Mouse (Mus musculus) layer of hippocampus, postnatal 10 days (tissue): ENCODE measurements at regions not wholly inside any gene's neighbourhood (a gene's known extent, or its start where the extent isn't known, plus 50 kb on each side); places are given as distances from the start of the nearest gene placed in this dataset.

ENCODE experiments used
- DNase-seq, 2 experiments: peaks; one replicate each; pipeline ENCODE4 v3.0.0; 2021; ENCODE audit warnings: low spot score in 2 of 2

DNA sequence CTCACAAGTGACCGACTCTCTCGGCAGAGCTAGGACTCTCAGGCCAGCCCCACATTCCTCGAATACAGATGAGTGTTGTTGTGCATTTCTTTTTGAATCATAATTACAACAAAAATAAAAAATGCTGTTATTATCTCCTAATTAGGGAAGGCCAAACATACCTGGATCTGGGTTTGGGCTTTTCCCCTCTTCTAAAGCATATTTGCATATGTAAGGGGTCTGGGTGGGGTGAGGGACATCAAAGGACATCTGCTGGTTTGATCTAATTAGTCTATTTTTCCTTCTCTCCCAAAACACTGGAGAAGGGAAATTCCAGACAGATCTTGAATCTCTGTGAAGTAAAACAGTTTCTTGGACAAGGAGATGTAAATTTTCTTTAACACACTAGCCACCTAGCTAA lies 85.3 kb downstream of the Tfap2a start:
- no peak for DNase-seq

DNA sequence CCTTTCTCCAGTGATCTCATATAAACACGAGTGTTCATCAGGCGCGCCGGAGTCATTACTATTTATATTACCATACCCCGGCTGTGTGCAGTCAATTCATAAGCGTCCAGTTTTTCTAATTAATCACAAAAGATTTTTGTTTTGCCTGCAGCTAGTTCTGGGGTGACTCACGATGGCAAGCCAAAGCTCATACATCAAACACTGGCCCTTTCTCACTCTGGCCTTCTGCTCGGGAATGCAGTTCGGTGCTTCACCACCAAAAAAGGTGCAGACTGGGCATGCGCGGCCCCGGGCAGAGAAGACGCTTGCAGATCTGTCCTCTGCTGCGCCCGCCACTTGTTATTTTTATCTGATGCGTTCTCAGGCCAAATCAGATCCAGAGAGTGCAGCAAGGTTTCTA lies 87.1 kb downstream of the Tfap2a start:
- peak; percentile 84 to 88 for DNase-seq

DNA sequence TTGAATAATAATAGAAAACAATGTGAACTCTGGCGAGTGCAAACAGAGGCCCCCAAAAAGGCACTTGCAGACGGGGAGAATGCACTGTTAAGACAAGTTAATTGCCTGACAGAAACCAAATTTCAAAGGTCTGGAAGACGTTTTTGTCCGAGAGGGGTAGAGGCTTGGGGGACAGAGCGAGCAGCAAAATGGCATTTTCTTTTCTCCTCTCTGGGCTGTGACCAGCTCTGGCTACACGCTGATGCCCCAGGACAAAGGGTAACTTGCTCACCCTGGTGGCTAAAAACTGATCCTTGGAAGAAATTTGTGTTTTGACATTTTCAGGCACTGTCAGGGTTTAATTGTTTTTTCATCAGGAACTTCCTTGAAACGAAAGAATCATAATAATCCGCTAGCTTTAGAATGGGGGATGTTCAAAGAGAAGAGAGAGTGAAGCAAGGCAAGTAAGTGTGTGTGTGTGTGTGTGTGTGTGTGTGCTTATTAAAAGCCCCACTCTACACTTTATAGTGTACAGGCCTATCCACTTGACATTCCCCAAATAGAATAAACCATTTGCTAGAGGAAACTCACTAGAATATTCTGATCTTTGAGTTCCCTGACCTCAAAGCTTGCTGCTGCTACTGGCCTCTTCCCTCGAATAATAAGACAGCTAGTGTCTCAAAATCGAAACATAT lies 88.0 kb downstream of the Tfap2a start:
- no peak for DNase-seq

DNA sequence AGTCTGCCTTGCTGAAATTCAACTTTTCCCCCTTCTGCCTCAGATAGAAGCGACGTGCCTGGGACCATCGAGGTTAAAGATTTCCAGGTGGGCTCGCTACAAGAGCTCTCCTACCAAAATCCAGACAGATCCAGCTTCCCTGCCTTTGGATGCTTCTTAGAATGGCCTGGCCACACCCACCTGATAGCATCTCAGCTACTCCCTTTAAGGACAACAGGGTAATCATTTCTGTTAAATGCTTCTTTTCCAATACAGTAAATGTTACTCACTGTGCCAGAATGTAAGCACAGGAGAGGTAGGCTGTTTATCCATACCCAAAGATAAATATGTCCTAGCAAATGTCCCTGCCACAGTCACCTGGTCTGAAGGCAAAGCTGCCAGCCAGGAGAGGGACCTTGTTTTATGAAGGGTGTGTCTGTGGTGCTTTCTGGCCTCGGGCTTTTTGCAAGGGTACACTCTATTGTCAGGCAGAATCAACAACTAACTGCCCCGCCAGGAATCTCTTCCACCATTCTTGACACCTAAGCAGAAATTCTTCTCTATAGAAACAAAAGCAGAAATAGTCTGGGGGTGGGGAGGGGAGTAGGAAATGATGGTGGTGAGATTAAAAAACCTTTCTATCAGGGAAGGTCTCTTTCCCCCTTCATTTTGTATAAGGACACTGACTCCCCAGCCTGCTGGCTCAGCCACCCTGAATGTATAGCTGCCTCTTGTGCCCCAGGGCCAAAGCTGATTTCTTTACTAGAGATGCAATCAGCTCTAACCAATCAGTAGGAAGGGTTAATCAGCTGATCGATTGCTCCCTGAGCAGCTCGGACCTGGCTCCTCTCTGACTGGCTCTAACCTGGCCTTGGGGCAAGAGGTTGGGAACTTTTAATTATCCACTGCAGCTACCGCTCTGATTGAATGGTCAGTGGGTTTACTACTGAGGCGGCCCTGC lies 88.8 kb downstream of the Tfap2a start:
- DNase-seq = no peak

DNA sequence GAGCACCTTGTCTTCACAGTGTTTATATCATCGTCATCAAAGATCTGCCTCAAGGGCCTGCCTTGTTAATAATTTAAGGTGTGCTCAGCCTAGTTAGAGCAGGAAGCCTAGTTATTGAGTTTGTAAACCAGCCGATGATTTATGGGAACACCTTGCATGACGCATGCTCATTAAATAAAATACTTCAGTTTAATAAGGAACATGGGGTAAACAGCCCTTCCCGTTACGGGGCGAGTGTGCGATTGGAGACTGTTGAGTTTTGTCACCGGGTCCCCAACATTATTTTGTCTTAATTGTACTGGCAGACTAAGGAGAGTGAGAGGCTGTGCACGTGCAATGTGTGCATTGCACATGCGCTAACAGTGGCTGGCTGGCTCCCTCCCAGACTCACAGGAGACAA lies 92.0 kb downstream of the Tfap2a start:
- DNase-seq = no peak

DNA sequence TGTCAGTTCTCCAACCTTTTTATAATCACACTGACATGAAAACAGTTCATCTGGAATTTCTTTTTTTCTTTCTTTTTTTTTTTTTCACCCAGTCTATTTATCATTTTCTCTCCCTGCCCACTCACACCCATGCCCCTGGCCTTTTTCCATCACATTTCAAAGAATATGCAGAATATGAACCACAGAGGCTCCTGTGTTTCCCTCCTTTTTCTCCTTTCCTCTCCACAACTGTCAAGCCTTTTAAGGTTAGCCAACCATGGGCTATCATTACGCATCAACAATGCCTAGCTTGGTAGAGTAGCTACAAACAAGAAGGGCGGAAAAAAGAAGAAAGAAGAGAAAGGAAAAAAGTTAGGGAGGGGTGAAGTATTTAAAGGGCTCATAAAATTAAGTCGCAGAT lies 92.5 kb downstream of the Tfap2a start:
- DNase-seq = no peak

DNA sequence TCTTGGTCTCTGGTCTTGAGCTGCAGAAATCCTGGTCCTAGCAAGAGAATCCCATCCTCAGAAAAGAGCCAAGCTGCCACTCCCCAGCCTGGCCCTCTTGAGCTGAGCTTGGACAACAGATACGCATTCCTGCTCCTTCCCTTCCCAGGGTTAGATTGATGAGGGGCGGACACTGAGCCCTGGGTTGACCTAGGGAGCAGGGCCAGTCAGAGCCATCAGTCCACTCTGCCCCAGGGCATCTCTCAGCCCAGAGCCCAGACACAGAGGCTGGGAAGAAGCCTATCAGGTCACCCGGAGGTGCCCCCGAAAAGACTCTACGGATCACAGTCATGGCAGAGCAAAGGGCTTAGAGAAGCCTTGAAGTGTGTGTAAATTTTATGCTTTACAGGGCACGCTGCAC lies 95.2 kb downstream of the Tfap2a start:
- no peak for DNase-seq

DNA sequence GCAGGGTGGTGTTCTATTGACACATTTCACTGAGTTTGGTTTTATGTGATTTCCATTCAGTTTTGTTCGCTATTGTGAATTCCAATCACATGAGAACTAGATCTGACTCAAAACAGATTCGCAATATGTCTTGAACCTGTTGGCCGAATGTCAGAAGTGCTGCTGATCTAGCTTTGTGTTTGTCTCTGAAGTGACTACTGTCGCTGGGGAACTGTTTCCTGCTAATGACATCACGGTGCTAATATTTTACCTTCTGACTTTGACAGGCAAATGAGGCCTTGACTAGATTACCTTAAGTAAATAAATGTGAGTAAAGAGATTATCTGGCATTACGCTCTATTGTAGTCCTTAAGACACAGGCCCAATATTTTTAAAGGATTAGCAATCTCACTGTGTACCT lies 100.9 kb downstream of the Tfap2a start:
- no peak for DNase-seq

DNA sequence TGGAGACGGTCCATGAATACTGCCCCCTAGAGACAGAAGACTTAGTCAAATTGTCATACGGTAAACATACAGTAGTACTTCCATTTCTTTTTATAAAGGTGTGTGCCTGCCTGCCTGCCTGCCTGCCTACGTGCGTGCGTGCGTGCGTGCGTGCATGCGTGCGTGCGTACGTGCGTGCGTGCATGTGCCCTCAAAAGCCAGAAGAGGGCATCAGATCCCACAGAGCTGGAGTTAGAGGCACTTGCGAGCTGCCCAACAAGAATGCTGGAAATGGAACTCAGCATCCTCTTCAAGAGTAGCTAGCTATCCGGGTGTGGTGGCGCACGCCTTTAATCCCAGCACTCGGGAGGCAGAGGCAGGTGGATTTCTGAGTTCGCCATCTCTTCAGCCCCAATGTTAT lies 120.3 kb downstream of the Tfap2a start:
- no peak for DNase-seq

DNA sequence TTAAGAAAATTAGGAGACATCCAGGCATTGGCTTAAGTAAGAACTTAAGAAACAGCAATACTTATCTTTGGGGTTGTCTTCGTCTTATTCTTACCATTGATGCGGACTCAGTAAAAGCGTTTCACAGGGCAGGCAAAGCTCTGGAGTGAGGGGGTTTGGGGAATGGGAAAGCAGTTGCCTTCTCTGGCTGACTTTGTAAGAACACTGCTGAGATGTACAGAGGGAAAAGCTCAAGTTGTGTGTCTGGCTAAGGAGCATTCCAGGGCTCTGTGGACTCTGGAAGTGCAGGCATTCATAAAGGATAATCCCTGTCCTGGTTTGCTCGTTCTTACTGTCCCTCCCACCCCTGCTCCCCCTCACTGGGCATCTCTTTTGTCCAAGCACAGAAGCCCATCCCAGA lies 129.7 kb downstream of the Tfap2a start:
- DNase-seq = no peak

DNA sequence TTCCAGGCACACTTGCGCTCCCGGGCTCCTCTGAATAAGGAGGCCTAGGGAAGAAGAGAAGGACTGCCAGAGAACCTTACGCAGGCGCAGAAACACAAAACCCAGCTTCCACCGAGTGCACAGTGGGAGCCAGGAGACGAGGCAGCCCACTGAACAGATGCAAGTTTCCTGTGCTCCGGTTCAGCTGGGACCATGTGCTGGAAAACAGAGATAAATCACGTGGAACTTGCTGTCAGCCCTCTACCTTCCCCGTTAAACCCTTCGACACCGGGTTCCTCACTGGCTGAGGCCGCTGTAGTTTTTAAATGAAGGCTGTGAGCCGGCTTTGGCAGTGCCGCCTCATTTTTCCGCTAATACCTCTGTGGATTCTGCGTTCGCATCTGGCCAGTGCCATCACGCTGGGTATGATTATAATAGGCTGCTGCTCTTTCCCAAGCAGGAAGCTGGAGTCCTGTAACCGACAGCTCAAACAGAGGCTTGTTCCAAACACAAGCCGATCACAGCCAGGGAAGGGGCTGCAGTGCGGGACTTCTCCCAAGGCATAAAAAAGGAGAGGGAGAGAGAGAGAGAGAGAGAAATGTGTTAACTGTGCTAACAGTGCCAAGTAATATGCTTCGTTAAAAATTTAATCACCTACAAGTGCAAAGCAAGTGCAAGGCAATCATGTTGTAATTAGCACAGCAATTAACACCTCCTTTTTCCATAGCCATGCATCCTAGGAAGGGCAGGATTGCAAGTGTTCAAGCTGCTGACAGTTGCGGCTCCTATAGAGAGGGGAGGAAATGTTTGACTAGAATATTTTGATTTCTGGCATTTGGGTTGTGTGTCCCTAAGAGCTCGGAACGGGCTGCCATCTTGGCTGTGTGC lies 131.5 kb downstream of the Tfap2a start:
- peak; percentile 59 to 62 for DNase-seq

DNA sequence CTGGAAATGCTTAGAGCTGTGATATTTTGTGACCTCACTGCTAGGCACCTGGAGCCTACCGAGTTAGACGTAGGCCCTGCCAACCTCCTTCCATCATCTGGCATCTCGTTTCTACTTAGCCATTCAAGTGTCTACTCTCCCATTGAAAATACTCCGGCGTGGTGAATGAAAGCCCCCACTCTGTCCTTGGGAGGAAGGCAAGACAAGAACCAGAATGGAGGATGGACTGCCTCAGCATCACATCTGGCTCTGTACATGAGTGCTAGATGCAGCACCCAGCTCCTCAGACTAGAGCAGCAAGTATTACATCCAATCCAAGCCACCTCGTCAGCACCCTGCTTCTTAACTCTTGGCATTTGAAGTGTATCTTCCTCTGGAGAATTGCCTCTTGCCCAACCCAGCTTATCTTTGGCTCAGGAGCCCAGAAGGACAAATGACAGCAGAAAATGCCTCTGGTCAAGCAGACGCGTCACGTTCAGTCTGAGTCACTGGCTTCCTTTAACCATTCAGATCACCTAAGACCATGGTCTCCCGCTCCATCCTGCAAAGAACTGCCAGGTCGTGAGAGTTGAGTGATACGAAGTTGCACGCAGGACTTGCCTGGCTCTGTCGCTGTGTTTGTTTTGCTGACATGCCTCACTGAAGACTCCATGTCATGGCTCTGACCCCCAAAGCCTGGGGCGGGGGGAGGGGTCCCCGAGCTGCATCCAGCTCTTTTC lies 132.3 kb downstream of the Tfap2a start:
- DNase-seq = no peak

DNA sequence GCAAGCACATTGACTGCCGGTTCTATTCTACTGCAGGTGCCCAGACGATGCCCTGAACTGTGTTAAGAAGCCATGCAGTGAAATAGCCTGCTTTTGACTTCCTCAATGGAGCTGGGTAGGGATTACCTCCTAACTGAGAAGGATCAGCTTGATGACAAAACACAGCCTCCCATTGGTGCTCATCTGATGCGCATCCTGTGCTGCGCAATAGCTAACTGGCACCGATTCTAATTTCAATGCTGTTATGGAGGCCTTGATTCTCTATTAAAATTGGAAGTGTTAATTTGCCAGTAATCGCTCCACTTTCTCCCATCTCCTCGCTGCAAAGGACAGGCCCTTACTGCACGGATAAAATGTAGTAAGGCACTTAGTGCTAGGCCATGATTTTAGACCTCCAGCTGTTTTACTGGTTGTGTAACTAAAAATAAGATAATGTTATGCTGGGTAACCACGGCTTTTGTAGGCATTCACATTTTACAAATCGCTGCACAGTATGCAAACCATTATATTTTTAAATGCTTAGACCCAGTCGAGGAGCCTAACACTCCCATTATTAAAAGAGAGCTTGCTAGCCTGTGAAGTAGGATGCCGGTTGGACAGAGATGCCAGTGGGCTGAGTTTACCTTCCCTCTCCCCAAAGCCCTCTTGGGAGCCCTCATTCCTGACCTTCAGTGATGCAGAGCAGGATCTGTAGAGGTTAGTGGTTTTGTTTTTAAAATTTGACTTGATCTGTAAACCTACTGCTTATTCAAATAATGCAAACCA lies 163.0 kb downstream of the Tfap2a start:
- DNase-seq = no peak

DNA sequence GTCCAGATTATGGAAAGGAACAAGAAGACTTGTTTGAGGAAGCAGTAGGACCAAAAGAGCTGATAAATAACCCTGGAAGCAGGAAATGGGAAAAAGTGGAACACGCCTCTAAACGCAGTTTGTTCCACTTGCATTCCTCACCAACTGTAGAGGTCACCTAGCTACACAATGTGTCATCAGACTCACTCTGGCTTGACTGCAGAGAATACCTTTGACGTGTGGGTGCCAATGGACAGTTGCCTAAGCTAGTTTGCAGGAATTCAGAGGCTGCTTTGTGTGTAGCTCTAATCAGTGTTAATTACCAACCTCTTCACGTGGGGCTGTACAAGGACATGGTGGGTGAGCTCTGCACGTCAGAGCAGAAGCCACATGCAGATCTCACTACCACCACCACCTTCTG lies 168.7 kb downstream of the Tfap2a start:
- no peak for DNase-seq

DNA sequence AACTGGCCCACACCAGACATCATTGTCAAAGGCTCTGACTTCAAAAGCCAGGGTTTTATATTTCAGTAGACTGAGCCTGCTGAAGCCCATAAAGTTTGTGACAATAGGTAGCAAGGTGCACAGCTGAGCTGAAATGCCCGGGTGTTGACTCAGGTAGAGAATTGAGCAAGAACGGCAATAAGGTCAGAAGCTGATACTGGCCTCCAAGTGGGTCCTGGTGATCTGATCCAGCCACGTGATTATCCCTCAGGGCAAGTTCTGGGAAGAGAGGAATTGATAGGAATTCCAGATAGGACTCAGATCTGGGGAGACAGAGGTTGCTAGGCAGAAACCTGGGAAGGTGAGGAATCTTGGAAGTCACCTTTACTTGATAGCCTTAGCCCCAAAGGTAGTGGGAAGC lies 170.4 kb downstream of the Tfap2a start:
- no peak for DNase-seq

DNA sequence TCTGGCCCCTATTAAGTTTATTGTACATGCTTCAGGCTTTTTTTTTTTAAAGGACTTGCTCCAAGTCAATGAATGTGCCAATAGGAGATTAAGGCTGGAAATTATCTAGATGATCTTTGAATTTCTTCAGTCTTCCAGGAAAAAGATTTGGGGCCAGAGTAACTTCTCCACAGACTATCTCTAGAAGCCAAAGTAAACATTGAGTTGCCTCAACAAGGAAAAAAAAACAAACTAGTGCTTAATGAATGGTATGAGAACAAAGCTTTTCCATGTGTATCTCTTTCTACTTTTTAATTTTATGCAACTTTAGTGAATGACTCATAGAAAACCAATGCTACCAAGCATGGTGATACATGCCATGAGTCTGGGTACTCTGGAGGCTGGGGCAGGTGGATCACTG lies 173.8 kb downstream of the Tfap2a start:
- no peak for DNase-seq

DNA sequence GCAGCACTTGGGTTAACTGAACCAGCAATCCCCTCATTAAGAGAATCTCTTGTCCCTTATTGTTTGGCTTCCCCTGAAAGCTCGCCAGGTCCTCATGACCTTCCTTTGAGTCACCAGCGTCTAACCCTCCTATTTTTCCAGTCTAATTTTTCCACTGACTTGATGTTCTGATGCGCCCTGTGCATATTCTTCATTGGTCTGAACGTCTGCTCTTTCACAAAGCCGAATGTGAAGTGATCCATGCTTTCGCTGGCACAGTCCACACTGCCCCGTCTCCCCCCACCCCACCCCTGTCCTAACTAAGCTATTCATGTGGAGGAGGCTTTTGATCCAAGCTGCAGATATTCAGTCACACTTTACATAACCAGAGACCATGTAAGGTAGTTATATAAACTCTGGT lies 183.8 kb downstream of the Tfap2a start:
- DNase-seq = no peak

DNA sequence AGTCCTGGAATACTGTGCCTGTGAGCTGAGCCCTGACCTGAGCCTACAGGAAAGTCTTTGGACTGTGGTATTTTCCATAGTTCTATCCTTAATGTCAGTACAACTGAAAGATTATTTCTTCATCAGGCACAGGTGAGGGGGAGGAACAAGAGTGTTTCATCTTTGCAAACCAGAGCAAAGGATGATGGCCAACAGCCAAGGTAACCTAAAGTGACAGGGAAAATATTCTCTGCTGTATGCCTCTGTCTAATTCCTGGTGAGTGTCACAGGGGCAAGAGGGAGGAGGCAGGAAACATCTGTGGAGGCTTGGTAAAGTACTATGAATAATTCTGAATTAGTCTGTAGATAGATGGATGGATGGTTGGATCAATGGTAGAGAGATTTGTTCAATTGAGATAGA lies 164.3 kb upstream of the Ofcc1 start:
- no peak for DNase-seq

DNA sequence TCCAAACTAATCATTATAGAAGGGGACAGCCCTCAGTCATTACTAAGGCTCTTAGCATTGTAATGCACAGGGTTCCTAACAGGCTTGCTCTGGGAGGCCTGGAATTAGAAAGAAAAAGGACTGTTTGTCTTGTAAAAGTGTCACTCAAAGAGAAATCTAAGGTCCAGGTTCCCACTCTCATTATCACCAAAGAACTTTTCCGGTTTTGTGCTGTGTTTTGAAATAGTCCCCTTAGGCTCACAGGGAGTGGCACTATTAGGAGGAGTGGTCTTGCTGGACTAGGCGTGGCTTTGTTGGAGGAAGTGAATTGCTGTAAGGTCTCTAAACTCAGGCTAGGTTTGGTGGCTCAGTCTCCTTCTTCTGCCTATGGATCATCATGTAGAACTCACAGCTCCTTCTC lies 161.9 kb upstream of the Ofcc1 start:
- no peak for DNase-seq

DNA sequence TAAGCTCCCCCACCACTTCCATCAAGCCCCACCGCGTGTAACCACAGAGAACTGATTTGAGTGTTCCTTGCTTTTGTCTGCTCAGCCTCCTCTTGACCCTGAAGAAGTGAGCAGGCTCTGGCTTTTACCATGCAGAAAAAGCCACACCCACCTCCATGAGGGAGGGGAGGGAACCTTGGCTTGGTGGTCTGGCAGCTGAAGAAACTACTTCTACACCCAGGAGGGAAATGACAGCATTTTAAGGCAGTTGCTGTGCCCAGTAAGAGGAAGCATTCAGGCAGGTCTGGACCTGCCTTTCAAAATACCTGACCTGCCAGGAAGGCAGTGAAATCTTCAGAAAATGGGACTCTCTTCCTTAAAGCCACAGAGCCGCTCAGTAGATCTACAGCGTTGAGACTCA lies 156.9 kb upstream of the Ofcc1 start:
- no peak for DNase-seq
